Mouse (Mus musculus) heart, adult 2 months (tissue): ENCODE data around the gene Cacna1c. TPM values are rescaled to one million over a fixed set of nuclear protein-coding genes. Genes with fewer than 3 reads are reported as not detected.

ENCODE experiments used
- DNase-seq, 2 experiments: peaks; one replicate each; pipeline ENCODE4 v3.0.0; 2021
- H3K27ac ChIP-seq: fragments of 200-600 bp; 2 replicates; pipeline ENCODE4 v1.8.1; 2022
- H3K27me3 ChIP-seq: fragments of 200-500 bp; 2 replicates; pipeline ENCODE4 v1.6.1; 2012; ENCODE audit warnings: mild to moderate bottlenecking, low read length, inconsistent platforms, mixed read lengths; ENCODE audit not compliant: control insufficient read depth, insufficient read depth
- H3K36me3 ChIP-seq: fragments of 200-500 bp; 2 replicates; pipeline ENCODE4 v1.6.1; 2012; ENCODE audit warnings: low read length, inconsistent platforms; ENCODE audit not compliant: control insufficient read depth, insufficient read depth
- H3K4me1 ChIP-seq: fragments of 200-500 bp; 2 replicates; pipeline ENCODE4 v1.6.1; 2011; ENCODE audit warnings: low read length; ENCODE audit not compliant: control insufficient read depth, insufficient read depth
- H3K4me3 ChIP-seq: fragments of 200-600 bp; 2 replicates; pipeline ENCODE4 v1.8.1; 2022
- H3K79me2 ChIP-seq: fragments of 200-500 bp; replicated peaks from 2 replicates; pipeline ENCODE4 v1.6.1; 2012; ENCODE audit warnings: mild to moderate bottlenecking, inconsistent platforms, low read length, moderate library complexity, mixed read lengths; ENCODE audit not compliant: control insufficient read depth, insufficient read depth
- H3K9ac ChIP-seq: fragments of 200-500 bp; 2 replicates; pipeline ENCODE4 v1.6.1; 2012; ENCODE audit warnings: low read depth, mild to moderate bottlenecking, control low read depth, inconsistent platforms, low read length, mixed read lengths
- CTCF ChIP-seq: fragments of 200-600 bp; IDR thresholded peaks from 2 replicates; pipeline ENCODE4 v1.8.1; 2022; ENCODE audit warnings: antibody characterized with exemption, mild to moderate bottlenecking, moderate library complexity
- EP300 ChIP-seq: fragments of 200-500 bp; IDR thresholded peaks from 2 replicates; pipeline ENCODE4 v1.6.1; 2011; ENCODE audit warnings: low read depth, low read length, control low read depth; ENCODE audit not compliant: insufficient read depth
- POLR2A ChIP-seq: fragments of 200-500 bp; IDR thresholded peaks from 2 replicates; pipeline ENCODE4 v1.6.1; 2011; ENCODE audit warnings: mild to moderate bottlenecking, low read depth, low read length, control low read depth; ENCODE audit not compliant: insufficient read depth
- WGBS: fragments of 180-500 bp; shearing (Covaris S2); methylation state at CpG from one replicate; pipeline ENCODE4 v1.1.7; 2018; 5-methylcytosine and 5-hydroxymethylcytosine counted together
- intact Hi-C: fragments of 180-260 bp; cut with DNase I; formaldehyde crosslinking; loops from one replicate; pipeline ENCODE4 v1.15.1; 2025
- polyA plus RNA-seq: library from polyadenylated mRNA; depleted of rRNA; stranded (reverse); fragments of >200 nt; gene quantifications from 2 replicates; pipeline ENCODE4 v1.2.3, GENCODE M21; 2012
- total RNA-seq, 2 experiments: library from RNA; stranded (reverse); gene quantifications; 2 replicates each; pipeline ENCODE4 v1.2.3; 2021

The Cacna1c gene
- total and polyA plus RNA-seq, 3 experiments: 56.8 to 228 (median 194) TPM

DNA sequence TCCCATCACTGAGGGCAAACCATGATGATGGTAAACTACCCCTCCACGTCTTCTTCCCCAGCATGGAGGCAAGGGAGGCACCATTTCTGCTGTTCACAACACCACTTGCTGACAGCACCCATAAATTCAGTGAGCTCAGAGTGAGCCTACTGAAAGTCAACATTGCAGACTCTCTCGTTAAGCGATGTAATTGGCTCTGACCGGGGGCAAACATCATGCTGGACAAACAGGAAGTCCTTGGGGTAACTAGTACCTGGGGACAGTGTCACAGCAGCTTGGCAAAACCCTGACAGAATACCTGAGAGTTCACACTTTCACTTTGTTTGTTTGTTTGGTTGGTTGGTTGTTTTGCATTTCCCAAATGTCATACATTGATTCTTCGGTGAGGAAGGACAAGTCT, 131.3 kb downstream of the Cacna1c start:
- Histone ChIP-seq H3K27me3 (no peaks in the 10 kb centered on the region), H3K36me3 (peaks cover 4% of the 10 kb centered on the region; the same call in 1 of the 2 replicates), H3K27ac (no peak overlapping the region), H3K4me1 (peaks cover 26% of the 10 kb centered on the region), H3K4me3 (no peak overlapping the region), H3K9ac (no peak overlapping the region), H3K79me2 (no peaks in the 10 kb centered on the region)
- intact Hi-C loops: no loop called here
- 75% methylated on average over 5 of the region's 5 CpGs for WGBS
- no peak for TF ChIP-seq CTCF
- TF ChIP-seq EP300: no peak
- no peak for TF ChIP-seq POLR2A
- no peak for DNase-seq

DNA sequence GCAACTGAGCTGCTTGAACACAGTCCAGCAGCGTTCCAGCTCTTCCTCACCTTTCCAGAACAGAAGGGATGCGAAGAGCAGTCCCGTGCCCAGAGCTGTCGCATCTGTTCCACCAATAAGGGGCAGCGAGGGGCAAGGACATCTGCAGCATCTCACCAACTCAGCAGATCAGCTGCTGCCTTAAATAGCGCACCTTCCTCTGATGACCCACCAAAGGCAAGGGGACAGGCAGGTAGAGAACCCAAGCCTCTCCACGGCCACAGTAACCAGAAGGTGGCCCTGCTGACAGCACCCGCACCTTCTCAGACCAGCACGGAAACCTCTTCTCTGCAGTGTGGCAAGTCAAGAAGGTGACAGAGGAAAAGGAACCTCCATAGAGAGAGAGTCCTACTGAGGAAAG, 131.8 kb downstream of the Cacna1c start:
- H3K4me3 ChIP-seq: no peak overlapping the region
- intact Hi-C loops: no loop called here
- peaks cover 23% of the 10 kb centered on the region for H3K4me1 ChIP-seq
- peaks cover 4% of the 10 kb centered on the region; the same call in 1 of the 2 replicates for H3K36me3 ChIP-seq
- no peak overlapping the region for H3K27ac ChIP-seq
- H3K9ac ChIP-seq: no peak overlapping the region
- 71% methylated on average over 9 of the region's 9 CpGs for WGBS
- TF ChIP-seq EP300 (no peak), POLR2A (no peak)
- DNase-seq: no peak
- no peaks in the 10 kb centered on the region for H3K27me3 ChIP-seq
- H3K79me2 ChIP-seq: no peaks in the 10 kb centered on the region

DNA sequence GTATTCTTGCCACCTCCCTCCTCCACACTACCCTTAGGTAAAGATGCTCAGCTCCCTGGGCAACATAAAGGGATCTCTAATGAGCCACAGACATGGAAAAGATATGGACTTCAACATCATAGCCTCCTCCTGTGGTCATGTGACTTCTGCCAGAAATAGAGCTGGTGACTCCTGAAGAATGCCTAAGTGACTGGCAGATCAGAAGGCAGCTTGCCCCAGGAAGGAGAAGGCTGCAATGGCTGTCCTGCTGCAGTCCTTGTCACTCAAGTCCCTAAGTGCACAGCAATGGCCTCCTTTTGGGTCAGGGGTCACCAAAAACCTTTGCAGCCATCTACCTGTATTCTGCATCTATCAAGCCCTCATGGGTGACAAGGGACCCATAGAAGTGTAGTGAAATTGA, 133.5 kb downstream of the Cacna1c start:
- H3K27me3 ChIP-seq: no peaks in the 10 kb centered on the region
- H3K4me3 ChIP-seq: no peak overlapping the region
- no peak overlapping the region for H3K27ac ChIP-seq
- no peak for TF ChIP-seq CTCF
- no peak for TF ChIP-seq EP300
- TF ChIP-seq POLR2A: no peak
- H3K4me1 ChIP-seq: peaks cover 26% of the 10 kb centered on the region
- H3K79me2 ChIP-seq: no peaks in the 10 kb centered on the region
- peaks cover 2% of the 10 kb centered on the region; the same call in 1 of the 2 replicates for H3K36me3 ChIP-seq
- DNase-seq: no peak
- intact Hi-C loops: no loop called here
- no peak overlapping the region for H3K9ac ChIP-seq

DNA sequence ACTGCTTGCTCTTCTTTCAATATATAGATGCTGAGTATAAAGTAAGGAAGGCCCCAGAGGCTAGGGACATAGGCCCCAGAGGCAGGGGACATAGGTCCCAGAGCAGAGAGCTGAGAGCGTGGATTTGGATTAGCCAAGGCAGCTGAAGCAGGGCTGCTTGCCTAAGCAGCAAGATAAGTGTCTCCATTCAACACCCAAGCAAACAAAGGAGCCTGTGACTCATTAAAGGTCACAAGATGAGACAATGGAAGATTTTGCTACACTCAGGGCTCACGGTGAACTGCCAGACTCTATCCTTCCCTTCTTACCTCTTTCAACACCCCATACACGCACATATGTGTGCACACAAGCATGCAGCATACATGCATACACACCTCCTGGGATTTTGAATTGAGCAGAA, 137.3 kb downstream of the Cacna1c start:
- Histone ChIP-seq H3K4me3 (no peak overlapping the region), H3K9ac (no peak overlapping the region), H3K36me3 (peaks cover 10% of the 10 kb centered on the region; the same call in 1 of the 2 replicates), H3K27me3 (no peaks in the 10 kb centered on the region), H3K27ac (no peak overlapping the region; the same call in 1 of the 2 replicates), H3K4me1 (peaks cover 12% of the 10 kb centered on the region), H3K79me2 (no peaks in the 10 kb centered on the region)
- TF ChIP-seq CTCF: no peak
- TF ChIP-seq EP300: no peak
- no peak for TF ChIP-seq POLR2A
- no peak for DNase-seq
- intact Hi-C loops: no loop called here
- WGBS: 26% methylated on average over 3 of the region's 3 CpGs

DNA sequence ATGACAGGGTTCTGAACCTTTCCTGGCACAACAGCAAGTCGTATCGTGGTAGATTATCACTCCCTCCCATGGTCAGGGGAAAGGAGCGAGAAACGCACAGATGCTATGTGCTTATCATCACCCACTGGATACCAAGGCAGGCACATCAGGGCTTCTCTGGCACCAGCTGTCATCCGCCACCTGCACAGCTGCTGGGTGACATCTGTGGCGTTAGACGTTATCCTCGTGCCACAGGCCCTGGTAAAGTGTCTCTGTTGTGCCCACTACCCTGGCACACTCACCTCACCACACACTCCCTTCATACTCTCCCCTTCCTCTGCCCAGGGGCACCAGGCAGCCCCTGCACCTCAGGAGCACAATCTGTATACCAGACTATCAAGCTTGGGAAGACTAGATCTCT, 137.8 kb downstream of the Cacna1c start:
- no peak for DNase-seq
- TF ChIP-seq CTCF (no peak), POLR2A (no peak), EP300 (no peak)
- peaks cover 14% of the 10 kb centered on the region for H3K4me1 ChIP-seq
- intact Hi-C loops: no loop called here
- H3K27me3 ChIP-seq: no peaks in the 10 kb centered on the region
- 61% methylated on average over 8 of the region's 8 CpGs for WGBS
- H3K9ac ChIP-seq: no peak overlapping the region
- no peaks in the 10 kb centered on the region for H3K79me2 ChIP-seq
- H3K4me3 ChIP-seq: no peak overlapping the region
- H3K27ac ChIP-seq: no peak overlapping the region; the same call in 1 of the 2 replicates
- peaks cover 10% of the 10 kb centered on the region; the same call in 1 of the 2 replicates for H3K36me3 ChIP-seq

DNA sequence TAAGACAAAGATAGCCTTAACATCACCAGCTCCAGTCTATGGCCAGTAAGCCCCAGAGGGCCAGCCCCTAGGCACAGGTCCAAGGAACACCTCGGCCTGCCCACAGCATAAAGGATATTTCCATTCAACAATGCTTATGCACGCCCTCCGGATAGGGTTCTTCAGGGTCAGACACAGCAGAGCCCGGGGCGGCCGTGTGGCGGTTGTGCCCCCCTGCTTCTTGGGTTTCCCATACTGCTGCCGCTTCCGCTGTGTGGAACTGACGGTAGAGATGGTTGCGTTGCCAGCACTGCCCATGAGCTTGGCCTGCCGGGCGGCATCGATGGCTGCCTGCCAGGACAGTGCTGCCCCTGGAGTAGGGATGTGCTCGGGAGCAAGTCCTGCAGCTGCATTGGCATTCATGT, 139.1 kb downstream of the Cacna1c start:
- peak; percentile 59 to 63 for DNase-seq
- peaks cover 16% of the 10 kb centered on the region for H3K4me1 ChIP-seq
- intact Hi-C loops: no loop called here

More for the DNA sequence above, 139.1 kb downstream of the Cacna1c start:
- Histone ChIP-seq H3K27me3 (no peaks in the 10 kb centered on the region), H3K36me3 (peaks cover 12% of the 10 kb centered on the region), H3K9ac (no peak overlapping the region), H3K79me2 (no peaks in the 10 kb centered on the region), H3K4me3 (no peak overlapping the region), H3K27ac (no peak overlapping the region)
- no peak for TF ChIP-seq CTCF
- 46% methylated on average over 15 of the region's 15 CpGs for WGBS
